Mouse (Mus musculus): Measurements from ENCODE around the gene Misp. TPM values are rescaled to one million over a fixed set of nuclear protein-coding genes. Genes with fewer than 3 reads are reported as not detected.

The Misp gene
- total and polyA plus RNA-seq, 3 experiments = not detected

DNA sequence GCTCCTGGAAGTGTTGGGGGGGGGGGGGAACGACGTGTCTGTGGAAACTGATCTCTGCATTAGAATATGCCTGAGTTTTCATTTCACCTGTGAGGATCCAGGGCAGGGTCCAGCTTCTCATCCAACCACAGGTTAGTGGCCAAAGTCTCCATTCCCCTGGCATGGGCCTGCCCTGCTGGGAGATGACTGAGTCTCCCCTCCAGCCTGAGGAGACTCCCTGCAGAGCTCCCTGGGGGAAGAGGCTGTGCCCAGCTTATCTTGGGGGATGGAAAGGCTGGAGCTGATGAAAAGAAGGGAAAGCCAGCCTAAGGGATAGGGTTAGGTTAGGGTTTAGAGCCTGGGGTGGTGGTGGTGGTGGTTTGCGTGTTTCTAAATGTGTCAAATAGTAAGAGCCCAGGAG, 19.0 kb upstream of the Misp start:
- H3K4me2 ChIP-seq (ENCODE audit: insufficient read depth, low read depth, poor library complexity, severe bottlenecking) = no peak overlapping the region
- H3K79me2 ChIP-seq (replicated peaks; ENCODE audit: control insufficient read depth, extremely low read depth, insufficient read depth, poor library complexity, severe bottlenecking) = no peaks in the 10 kb centered on the region
- H3K36me3 ChIP-seq (replicated peaks in 1 of 2; ENCODE audit: control insufficient read depth in 1 of 2, insufficient read depth in 1 of 2, low read length in 1 of 2) = no peaks in the 10 kb centered on the region
- dilution Hi-C loops (cut with MboI; ENCODE audit: extremely low pct_ligation_motif_present, extremely low pct_unique_long_range_greater_than_20kb, low sequenced_read_pairs) = no loop called here
- TF ChIP-seq HCFC1 (IDR thresholded peaks at IDR 0.05; ENCODE audit: low read depth, low read length) (no peak), PAX5 (IDR thresholded peaks at IDR 0.05; ENCODE audit: low read length) (no peak), GABPA (IDR thresholded peaks at IDR 0.05; ENCODE audit: insufficient replicate concordance, low read depth, low read length) (no peak), NRF1 (IDR thresholded peaks at IDR 0.05; ENCODE audit: low read depth, low read length) (no peak), MAFK (IDR thresholded peaks at IDR 0.05; ENCODE audit: insufficient replicate concordance, low read length) (no peak), MAX (IDR thresholded peaks at IDR 0.05; ENCODE audit: low read length) (no peak), SMC3 (IDR thresholded peaks at IDR 0.05; ENCODE audit: low read depth, low read length) (no peak), IRF4 (IDR thresholded peaks at IDR 0.05; ENCODE audit: low read depth, low read length) (no peak), ZMIZ1 (IDR thresholded peaks at IDR 0.05; ENCODE audit: low read depth, low read length) (no peak), EP300 (IDR thresholded peaks at IDR 0.05; ENCODE audit: low read length) (no peak), BHLHE40 (IDR thresholded peaks at IDR 0.05; ENCODE audit: low read depth, low read length) (no peak), MXI1 (IDR thresholded peaks at IDR 0.05; ENCODE audit: low read depth, low read length) (no peak)
- H3K9ac ChIP-seq (ENCODE audit: insufficient read depth, low read depth) = no peak overlapping the region
- in situ Hi-C loops (cut with MboI; ENCODE audit: low pct_ligation_motif_present, low pct_unique_long_range_greater_than_20kb, low sequenced_read_pairs) = no loop called here
- no peak overlapping the region for H3K27ac ChIP-seq (ENCODE audit: insufficient read depth, low read depth)
- peaks cover 27% of the 10 kb centered on the region for H3K27me3 ChIP-seq (replicated peaks)
- no peak overlapping the region for H3K4me3 ChIP-seq (replicated peaks in 1 of 3; ENCODE audit: low read depth in 2 of 3, low read length in 2 of 3, poor library complexity in 1 of 3)
- DNase-seq (ENCODE audit: extremely low read depth) = no peak
- H3K4me1 ChIP-seq (ENCODE audit: control insufficient read depth in 1 of 2, insufficient read depth in 2 of 2) = peaks cover 3 to 12% of the 10 kb centered on the region in 2 experiments
- H3K9me3 ChIP-seq (replicated peaks; ENCODE audit: low read length) = peaks cover 2% of the 10 kb centered on the region

DNA sequence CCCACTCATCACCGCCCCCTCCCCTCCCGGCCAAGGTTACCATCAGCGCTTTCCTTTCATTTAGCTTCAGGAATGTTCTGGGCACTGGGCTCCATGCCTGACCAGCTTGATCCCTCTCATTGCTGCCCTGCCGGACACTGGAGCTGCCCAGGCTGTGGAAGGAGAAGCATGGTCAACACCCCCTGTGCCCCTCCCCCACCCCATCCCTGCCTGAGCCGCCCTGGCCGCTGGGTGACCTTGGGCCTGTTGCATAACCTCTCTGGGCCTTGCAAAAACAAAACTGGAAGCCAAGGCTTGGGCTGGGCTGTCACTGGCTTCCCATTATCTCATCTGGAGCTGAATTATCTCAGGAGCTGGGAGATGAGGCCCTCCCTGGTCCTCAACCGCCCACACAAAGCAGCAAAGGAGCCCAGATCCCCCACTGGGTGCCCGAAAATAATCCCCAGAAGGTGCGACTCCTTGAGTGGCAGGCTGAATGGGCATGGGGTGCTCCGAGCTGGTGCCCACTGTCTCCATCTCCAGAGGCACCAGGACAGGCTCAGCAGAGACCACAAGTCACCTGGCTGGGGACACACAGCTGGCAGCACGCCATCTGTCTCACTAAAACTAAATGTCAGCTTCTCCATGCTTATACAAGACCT, 18.3 kb upstream of the Misp start:
- Histone ChIP-seq H3K27ac (ENCODE audit: insufficient read depth, low read depth) (no peak overlapping the region), H3K4me3 (replicated peaks in 1 of 3; ENCODE audit: low read depth in 2 of 3, low read length in 2 of 3, poor library complexity in 1 of 3) (no peak overlapping the region), H3K4me1 (ENCODE audit: control insufficient read depth in 1 of 2, insufficient read depth in 2 of 2) (peaks cover 3 to 12% of the 10 kb centered on the region in 2 experiments), H3K9me3 (replicated peaks; ENCODE audit: low read length) (peaks cover 2% of the 10 kb centered on the region), H3K27me3 (replicated peaks) (peaks cover 27% of the 10 kb centered on the region), H3K36me3 (replicated peaks in 1 of 2; ENCODE audit: control insufficient read depth in 1 of 2, insufficient read depth in 1 of 2, low read length in 1 of 2) (no peaks in the 10 kb centered on the region), H3K9ac (ENCODE audit: insufficient read depth, low read depth) (no peak overlapping the region), H3K4me2 (ENCODE audit: insufficient read depth, low read depth, poor library complexity, severe bottlenecking) (no peak overlapping the region), H3K79me2 (replicated peaks; ENCODE audit: control insufficient read depth, extremely low read depth, insufficient read depth, poor library complexity, severe bottlenecking) (no peaks in the 10 kb centered on the region)
- dilution Hi-C loops (cut with MboI; ENCODE audit: extremely low pct_ligation_motif_present, extremely low pct_unique_long_range_greater_than_20kb, low sequenced_read_pairs) (no loop called here), in situ Hi-C loops (cut with MboI; ENCODE audit: low pct_ligation_motif_present, low pct_unique_long_range_greater_than_20kb, low sequenced_read_pairs) (no loop called here)
- no peak for DNase-seq (ENCODE audit: extremely low read depth)
- TF ChIP-seq PAX5 (IDR thresholded peaks at IDR 0.05; ENCODE audit: low read length) (no peak), NELFE (IDR thresholded peaks at IDR 0.05; ENCODE audit: low read depth, low read length) (no peak), CHD1 (IDR thresholded peaks at IDR 0.05; ENCODE audit: low read depth, low read length) (no peak), RAD21 (IDR thresholded peaks at IDR 0.05; ENCODE audit: low read depth, low read length) (no peak), JUND (conservative IDR thresholded peaks at IDR 0.05; ENCODE audit: low read depth, low read length) (no peak), MYC (IDR thresholded peaks at IDR 0.05; ENCODE audit: low read depth, low read length) (no peak), MEF2A (IDR thresholded peaks at IDR 0.05; ENCODE audit: borderline replicate concordance, low read depth, low read length) (no peak), IRF4 (IDR thresholded peaks at IDR 0.05; ENCODE audit: low read depth, low read length) (no peak), E2F4 (IDR thresholded peaks at IDR 0.05; ENCODE audit: insufficient replicate concordance, low read depth, low read length) (no peak), HCFC1 (IDR thresholded peaks at IDR 0.05; ENCODE audit: low read depth, low read length) (no peak), POLR2A (IDR thresholded peaks at IDR 0.05; ENCODE audit: low read depth, low read length) (no peak), ELF1 (IDR thresholded peaks at IDR 0.05; ENCODE audit: low read depth, low read length) (no peak), ZMIZ1 (IDR thresholded peaks at IDR 0.05; ENCODE audit: low read depth, low read length) (no peak), ETS1 (conservative IDR thresholded peaks at IDR 0.05; ENCODE audit: low read depth, low read length) (no peak)

All from CH12.LX (cell line).